Comparison of ENCODE assay signal across 21 mouse cellular contexts in the genomic region with DNA sequence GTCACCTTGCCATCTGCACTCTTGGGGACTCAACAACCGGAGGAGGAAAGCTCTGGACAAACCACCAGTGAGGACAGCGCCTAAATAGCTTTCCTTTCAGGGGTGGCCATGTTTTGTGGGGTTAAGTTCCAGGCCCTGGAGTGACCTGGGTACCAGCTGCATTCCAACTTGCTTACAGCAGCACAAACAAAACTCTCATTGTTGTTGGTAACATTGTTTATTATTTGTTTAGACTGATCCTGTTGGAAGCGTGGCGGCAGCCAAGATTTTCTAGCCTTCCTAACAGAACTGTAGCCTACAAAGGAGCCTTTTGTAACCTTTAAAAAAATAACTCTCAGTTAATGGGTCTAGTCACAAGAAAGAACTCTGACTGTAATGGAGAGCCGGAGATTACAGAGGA. TPM values are rescaled to one million over a fixed set of nuclear protein-coding genes. Genes with fewer than 3 reads are reported as not detected.
DNase-seq lines count a peak whose midpoint lies in the region; ATAC-seq and TF ChIP-seq lines count a peak whose summit lies in the region.
"Had no signal": no experiment of that assay in that cellular context is flagged by ENCODE, and none has a peak within 500 bp of the region (broad histone marks: within the 10 kb centered on the region; RNA-seq: fewer than 3 reads in every experiment).

No protein-coding gene starts in this region.

- no peak for TF ChIP-seq CTCF in forebrain, postnatal 0 days (IDR thresholded peaks at IDR 0.05; ENCODE audit: low read depth)

- H3K27me3 ChIP-seq in forebrain, postnatal 0 days (ENCODE audit: insufficient read depth, low read length) = no peaks in the 10 kb centered on the region
- H3K27me3 ChIP-seq: embryonic facial prominence, embryonic 12.5 days; hindbrain, embryonic 15.5 days; liver, embryonic 13.5 days; midbrain, embryonic 12.5 days; stomach, embryonic 15.5 days had no signal

- no peak overlapping the region for H3K4me2 ChIP-seq in forebrain, postnatal 0 days (ENCODE audit: low read depth)
- H3K4me2 ChIP-seq: embryonic facial prominence, embryonic 12.5 days; heart, embryonic 11.5 days; hindbrain, embryonic 15.5 days; liver, embryonic 13.5 days; lung, embryonic 14.5 days; midbrain, embryonic 12.5 days; stomach, embryonic 15.5 days had no signal

- no peaks in the 10 kb centered on the region for H3K9me3 ChIP-seq in forebrain, postnatal 0 days (ENCODE audit: low read length)
- H3K9me3 ChIP-seq: embryonic facial prominence, embryonic 12.5 days; hindbrain, embryonic 15.5 days; liver, embryonic 13.5 days; midbrain, embryonic 12.5 days; stomach, embryonic 15.5 days had no signal

- 0 out of 2 replicates have a peak, but pooled peaks have one; percentile 36 for ATAC-seq in cerebellum, adult (ENCODE audit: insufficient number of reproducible peaks, low FRiP score, low TSS enrichment)
- ATAC-seq in forebrain, postnatal 0 days = no peak; the same call in 1 of the 2 replicates

- no peak overlapping the region for H3K9ac ChIP-seq in forebrain, postnatal 0 days
- H3K9ac ChIP-seq: embryonic facial prominence, embryonic 12.5 days; hindbrain, embryonic 15.5 days; liver, embryonic 13.5 days; lung, embryonic 14.5 days; midbrain, embryonic 12.5 days; stomach, embryonic 15.5 days had no signal

- H3K36me3 ChIP-seq in forebrain, postnatal 0 days (ENCODE audit: insufficient read depth) = no peaks in the 10 kb centered on the region
- H3K36me3 ChIP-seq: embryonic facial prominence, embryonic 12.5 days; hindbrain, embryonic 15.5 days; liver, embryonic 13.5 days; midbrain, embryonic 12.5 days; stomach, embryonic 15.5 days had no signal

- no peak overlapping the region for H3K27ac ChIP-seq in forebrain, postnatal 0 days (ENCODE audit: low read depth, low read length)
- H3K27ac ChIP-seq: embryonic facial prominence, embryonic 12.5 days; hindbrain, embryonic 15.5 days; kidney, postnatal 0 days; liver, embryonic 13.5 days; midbrain, embryonic 12.5 days; stomach, embryonic 15.5 days had no signal

- no peaks in the 10 kb centered on the region for H3K4me1 ChIP-seq in forebrain, postnatal 0 days (ENCODE audit: insufficient read depth)
- H3K4me1 ChIP-seq: embryonic facial prominence, embryonic 12.5 days; hindbrain, embryonic 15.5 days; liver, embryonic 13.5 days; midbrain, embryonic 12.5 days; stomach, embryonic 15.5 days had no signal

- WGBS in forebrain, postnatal 0 days = 29% methylated on average over 5 of the region's 5 CpGs

- no peak for DNase-seq in cerebellum, adult 11 months
- DNase-seq in layer of hippocampus, adult 9-11 months = peak; percentile 33
- no peak for DNase-seq in layer of hippocampus, postnatal 25 days (ENCODE audit: extremely low spot score in 1 of 2, low spot score in 1 of 2)
- DNase-seq in retina, postnatal 1 day = peak; percentile 32
- DNase-seq in retina, embryonic 14.5 days (ENCODE audit: low spot score) = no peak
- DNase-seq in forebrain, postnatal 0 days = peak; percentile 17
- no peak for DNase-seq in adrenal gland, postnatal 25 days
- DNase-seq: adrenal gland, postnatal 14 days; kidney, adult 2 months; layer of hippocampus, postnatal 36 days; liver, embryonic 13.5 days; lung, embryonic 14.5 days; thymus, adult 2 months; thymus, postnatal 4 days had no signal

- no peak overlapping the region for H3K4me3 ChIP-seq in forebrain, postnatal 0 days (ENCODE audit: low read depth, low read length)
- H3K4me3 ChIP-seq: embryonic facial prominence, embryonic 12.5 days; hindbrain, embryonic 15.5 days; liver, embryonic 13.5 days; midbrain, embryonic 12.5 days; stomach, embryonic 15.5 days had no signal

RNA-seq across cellular contexts. Expression of a gene that starts 30.9 kb away (rescaled TPM):
- total RNA-seq in layer of hippocampus, postnatal 25 days (2021) = 100 to 1,000 TPM; 442 to 457 TPM
- 167 and 205 TPM in 2 replicates for total RNA-seq in forebrain, postnatal 0 days (2014; rRNA removed)
- polyA plus RNA-seq in forebrain, postnatal 0 days (2015; fragmentation: Nextera tagmentation; extraction: Ambion mirVana) = 145 and 195 TPM in 2 replicates
- total RNA-seq in adrenal gland, postnatal 25 days (2021) = 68.3 and 81.4 TPM in 2 replicates

Comparison
In these comparisons a context has a peak if more than half of its experiments do, and no peak if none do; other contexts are left out.
1. DNase-seq: peak in layer of hippocampus, adult 9-11 months (single experiment), retina, postnatal 1 day (single experiment) and forebrain, postnatal 0 days (single experiment); none in cerebellum, adult 11 months (single experiment), layer of hippocampus, postnatal 25 days (0 of 2), retina, embryonic 14.5 days (single experiment) and adrenal gland, postnatal 25 days (single experiment).